Mouse (Mus musculus) kidney, adult 2 months (tissue): ENCODE data around the gene Sorcs1. TPM values are rescaled to one million over a fixed set of nuclear protein-coding genes. Genes with fewer than 3 reads are reported as not detected.

ENCODE experiments used
- DNase-seq: peaks from one replicate; pipeline ENCODE4 v3.0.0; 2021
- H3K27ac ChIP-seq: fragments of 200-500 bp; 2 replicates; pipeline ENCODE4 v1.5.1; 2012; ENCODE audit warnings: low read depth, low read length, control low read depth, inconsistent platforms; ENCODE audit not compliant: insufficient read depth
- H3K27me3 ChIP-seq: fragments of 200-500 bp; replicated peaks from 2 replicates; pipeline ENCODE4 v1.6.1; 2012; ENCODE audit warnings: mild to moderate bottlenecking, moderate library complexity, low read length, inconsistent platforms; ENCODE audit not compliant: control insufficient read depth, insufficient read depth
- H3K36me3 ChIP-seq: fragments of 200-500 bp; 2 replicates; pipeline ENCODE4 v1.6.1; 2012; ENCODE audit warnings: mild to moderate bottlenecking, moderate library complexity, low read length, inconsistent platforms; ENCODE audit not compliant: control insufficient read depth, insufficient read depth
- H3K4me1 ChIP-seq: fragments of 200-500 bp; 2 replicates; pipeline ENCODE4 v1.6.1; 2011; ENCODE audit warnings: low read length; ENCODE audit not compliant: control insufficient read depth, insufficient read depth
- H3K4me3 ChIP-seq: fragments of 200-500 bp; 2 replicates; pipeline ENCODE4 v1.5.1; 2011; ENCODE audit warnings: mild to moderate bottlenecking, low read depth, low read length, control low read depth; ENCODE audit not compliant: insufficient read depth
- CTCF ChIP-seq: fragments of 200-500 bp; conservative IDR thresholded peaks from 2 replicates; pipeline ENCODE4 v1.5.1; 2011; ENCODE audit warnings: low read depth, mild to moderate bottlenecking, control low read depth, low read length, moderate library complexity, mixed read lengths; ENCODE audit not compliant: insufficient read depth, insufficient read length
- POLR2A ChIP-seq: fragments of 200-500 bp; IDR thresholded peaks from one replicate; pipeline ENCODE4 v1.6.1; 2011; ENCODE audit warnings: low read depth, low read length, control low read depth
- whole genome bisulfite sequencing: fragments of 180-500 bp; shearing (Covaris S2); methylation state at CpG from one replicate; pipeline ENCODE4 v1.1.7; 2018; 5-methylcytosine and 5-hydroxymethylcytosine counted together
- polyA plus RNA-seq: library from polyadenylated mRNA; depleted of rRNA; stranded (reverse); fragments of >200 nt; gene quantifications from 2 replicates; pipeline ENCODE4 v1.2.3, GENCODE M21; 2012

Gene Sorcs1
- polyA plus RNA-seq, 1 experiment = 0.30 TPM

DNA sequence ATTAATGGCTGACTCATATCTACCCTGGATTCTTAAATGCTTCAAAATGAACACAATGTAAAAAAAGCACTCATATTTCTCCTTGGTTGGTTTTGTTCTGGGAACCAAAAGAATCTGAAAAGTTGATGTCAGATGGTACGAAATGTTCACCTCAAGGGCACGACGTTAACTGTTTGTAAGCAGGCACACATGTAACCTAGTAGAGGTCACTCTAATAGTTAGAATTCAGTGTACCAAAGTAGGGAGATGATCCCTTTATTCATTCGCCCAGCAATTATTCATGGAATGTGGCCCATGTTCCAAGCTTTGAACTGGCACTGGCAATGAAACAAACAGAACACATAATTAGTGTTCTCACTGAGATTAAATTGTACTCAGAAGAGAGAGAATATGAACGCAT, 284.3 kb downstream of the Sorcs1 start:
- no peaks in the 10 kb centered on the region for H3K27me3 ChIP-seq
- 65% methylated on average over 5 of the region's 5 CpGs for WGBS

GRCm38 (mm10) chr19:50389925-50390552, 288.4 kb downstream of the Sorcs1 start:
- Histone ChIP-seq H3K27ac (no peak overlapping the region), H3K4me3 (no peak overlapping the region), H3K27me3 (no peaks in the 10 kb centered on the region), H3K4me1 (no peaks in the 10 kb centered on the region), H3K36me3 (no peaks in the 10 kb centered on the region)
- 62% methylated on average over 9 of the region's 9 CpGs for WGBS
- no peak for DNase-seq
- no peak for TF ChIP-seq CTCF

More for the DNA sequence above, 284.3 kb downstream of the Sorcs1 start:
- H3K36me3 ChIP-seq = no peaks in the 10 kb centered on the region
- no peak overlapping the region for H3K4me3 ChIP-seq
- no peak overlapping the region for H3K27ac ChIP-seq
- DNase-seq = peak; percentile 31
- H3K4me1 ChIP-seq = no peaks in the 10 kb centered on the region
- TF ChIP-seq CTCF = no peak
- no peak for TF ChIP-seq POLR2A

- WGBS = 79% methylated on average over 5 of the region's 5 CpGs
- Histone ChIP-seq H3K27me3 (no peaks in the 10 kb centered on the region), H3K36me3 (no peaks in the 10 kb centered on the region), H3K4me3 (no peak overlapping the region), H3K27ac (no peak overlapping the region), H3K4me1 (no peaks in the 10 kb centered on the region)
- no peak for TF ChIP-seq CTCF
- no peak for TF ChIP-seq POLR2A
- no peak for DNase-seq
Measured at GRCm38 (mm10) chr19:50378901-50379300, 299.5 kb downstream of the Sorcs1 start.

DNA sequence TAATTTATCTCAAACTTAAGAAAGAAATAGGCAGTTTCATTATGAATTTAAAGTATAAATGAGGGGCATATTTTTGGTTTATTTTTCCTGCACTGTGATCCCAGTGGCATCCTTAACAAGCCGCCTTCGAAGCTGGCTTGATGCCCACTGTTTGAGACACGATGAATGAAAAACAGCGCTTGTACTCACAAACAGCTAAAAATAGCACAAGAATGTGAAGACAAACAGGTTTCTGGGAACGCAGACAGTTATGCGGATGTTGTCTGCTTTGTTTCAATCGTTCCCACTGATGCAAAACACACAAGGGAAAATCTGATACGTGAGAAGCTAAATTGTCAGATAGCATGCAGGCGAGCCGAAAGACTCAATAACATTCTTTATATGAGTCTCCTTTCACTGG, 303.7 kb downstream of the Sorcs1 start:
- peak; percentile 9 for DNase-seq
- H3K4me1 ChIP-seq = no peaks in the 10 kb centered on the region
- H3K36me3 ChIP-seq = no peaks in the 10 kb centered on the region
- TF ChIP-seq POLR2A (no peak), CTCF (no peak)
- no peaks in the 10 kb centered on the region for H3K27me3 ChIP-seq
- 44% methylated on average over 10 of the region's 10 CpGs for WGBS
- no peak overlapping the region for H3K27ac ChIP-seq
- no peak overlapping the region for H3K4me3 ChIP-seq

- no peaks in the 10 kb centered on the region for H3K27me3 ChIP-seq
- H3K36me3 ChIP-seq = no peaks in the 10 kb centered on the region
- H3K4me3 ChIP-seq = no peak overlapping the region
- WGBS = 59% methylated on average over 3 of the region's 3 CpGs
- H3K4me1 ChIP-seq = no peaks in the 10 kb centered on the region
- DNase-seq = no peak
- no peak for TF ChIP-seq CTCF
- TF ChIP-seq POLR2A = no peak
- H3K27ac ChIP-seq = no peak overlapping the region
Measured at GRCm38 (mm10) chr19:50366446-50366845, 312.0 kb downstream of the Sorcs1 start.

DNA sequence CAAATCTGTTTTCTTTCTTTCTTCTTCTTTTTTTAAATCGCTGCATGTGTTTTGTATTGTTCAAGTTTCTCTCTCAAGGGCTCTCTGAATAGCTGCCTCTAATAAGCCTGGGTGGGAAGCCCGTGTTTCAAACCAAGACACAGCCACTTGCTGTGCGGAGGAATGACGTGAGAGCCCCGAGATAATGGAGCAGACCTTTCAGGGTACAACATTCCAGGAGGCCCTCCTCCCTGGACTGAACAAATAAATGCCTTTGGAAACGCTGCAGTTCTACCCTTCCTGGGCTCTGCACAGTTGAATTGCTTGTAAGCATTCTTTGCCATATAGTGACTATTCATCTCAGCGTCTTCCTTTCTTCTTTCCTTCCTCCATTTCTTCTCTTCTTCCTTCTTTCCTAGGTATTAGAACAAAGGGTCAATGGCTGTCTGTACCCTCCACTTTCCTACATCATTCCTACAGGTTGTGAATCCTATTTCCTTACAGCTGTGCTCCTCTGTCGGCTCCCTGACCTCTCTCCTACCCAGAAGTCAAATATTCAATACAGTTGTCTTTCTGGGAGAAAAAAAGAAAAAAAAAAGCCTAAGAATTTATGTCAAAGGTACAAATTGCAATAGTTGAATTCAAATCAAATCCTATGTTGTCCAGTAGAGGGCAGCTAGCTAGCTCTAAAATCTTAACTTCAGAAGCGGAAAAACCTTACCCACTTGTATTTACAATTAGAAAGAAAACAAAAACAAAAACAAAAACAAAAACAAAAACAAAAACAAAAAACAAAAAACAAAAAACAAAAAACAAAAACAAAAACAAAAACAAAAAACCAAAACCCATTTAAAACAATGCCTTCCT, 315.6 kb downstream of the Sorcs1 start:
- no peaks in the 10 kb centered on the region for H3K4me1 ChIP-seq
- no peaks in the 10 kb centered on the region for H3K36me3 ChIP-seq
- H3K4me3 ChIP-seq = no peak overlapping the region
- no peaks in the 10 kb centered on the region for H3K27me3 ChIP-seq
- no peak for DNase-seq
- 55% methylated on average over 9 of the region's 9 CpGs for WGBS
- no peak overlapping the region for H3K27ac ChIP-seq
- TF ChIP-seq POLR2A (no peak), CTCF (no peak)

DNA sequence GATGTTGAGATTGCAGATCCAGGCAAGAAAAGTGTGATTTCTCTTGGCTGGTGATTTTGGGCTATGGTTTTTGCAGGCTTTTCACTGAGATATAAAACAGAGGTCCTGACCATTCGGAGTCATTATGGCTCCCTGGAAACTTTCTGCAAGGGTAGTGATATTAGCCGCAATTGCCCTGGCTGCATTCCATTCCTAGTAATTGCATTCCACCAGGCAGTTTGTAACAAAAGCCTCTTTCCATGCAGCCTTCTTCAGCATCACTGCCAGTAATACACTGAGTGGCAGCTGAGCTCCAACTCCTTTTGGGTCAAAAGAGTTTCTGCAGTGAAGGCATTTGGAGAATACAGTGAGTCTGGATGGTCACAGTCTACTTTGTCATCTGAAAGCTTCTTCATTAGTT, 319.9 kb downstream of the Sorcs1 start:
- H3K27me3 ChIP-seq = no peaks in the 10 kb centered on the region
- WGBS = 28% methylated on average over 2 of the region's 2 CpGs
- no peaks in the 10 kb centered on the region for H3K4me1 ChIP-seq
- peak; percentile 36 for DNase-seq
- H3K27ac ChIP-seq = peak overlapping the region; percentile 23; the same call in 1 of the 2 replicates
- TF ChIP-seq POLR2A = no peak
- no peak for TF ChIP-seq CTCF
- no peaks in the 10 kb centered on the region for H3K36me3 ChIP-seq
- no peak overlapping the region for H3K4me3 ChIP-seq
